Mouse (Mus musculus) midbrain, embryonic 14.5 days (tissue): ENCODE results near the gene Snx18. TPM values are rescaled to one million over a fixed set of nuclear protein-coding genes. Genes with fewer than 3 reads are reported as not detected.

ENCODE experiments used
- ATAC-seq: fragments of 200-750 bp; cut with Nextera tagmentation; 2 replicates; pipeline ENCODE4 v1.8.0; 2017; ENCODE audit warnings: moderate number of reproducible peaks, moderate library complexity; ENCODE audit not compliant: low FRiP score, low TSS enrichment
- DNase-seq: peaks from one replicate; pipeline ENCODE4 v3.0.0-alpha.2; 2015
- H3K27ac ChIP-seq: fragments of 300-500 bp; sonication (generic); replicated peaks from 2 replicates; pipeline ENCODE4 v1.5.1; 2014; ENCODE audit warnings: mild to moderate bottlenecking, low read depth, low read length, moderate library complexity
- H3K27me3 ChIP-seq: fragments of 300-500 bp; sonication (generic); 2 replicates; pipeline ENCODE4 v1.6.1; 2014; ENCODE audit warnings: low read length, control low read depth, mixed read lengths; ENCODE audit not compliant: control insufficient read depth, insufficient read depth
- H3K36me3 ChIP-seq: fragments of 300-500 bp; sonication (generic); 2 replicates; pipeline ENCODE4 v1.6.1; 2014; ENCODE audit warnings: low read length, control low read depth; ENCODE audit not compliant: control insufficient read depth, insufficient read depth
- H3K4me1 ChIP-seq: fragments of 300-500 bp; sonication (generic); 2 replicates; pipeline ENCODE4 v1.6.1; 2014; ENCODE audit warnings: mild to moderate bottlenecking, antibody characterized with exemption, low read length, control low read depth; ENCODE audit not compliant: control insufficient read depth, insufficient read depth
- H3K4me2 ChIP-seq: fragments of 300-500 bp; sonication (generic); 2 replicates; pipeline ENCODE4 v1.6.1; 2014; ENCODE audit warnings: mild to moderate bottlenecking, low read length, moderate library complexity
- H3K4me3 ChIP-seq: fragments of 300-500 bp; sonication (generic); replicated peaks from 2 replicates; pipeline ENCODE4 v1.5.1; 2014; ENCODE audit warnings: low read depth, low read length
- H3K9ac ChIP-seq: fragments of 300-500 bp; sonication (generic); replicated peaks from 2 replicates; pipeline ENCODE4 v1.6.1; 2014; ENCODE audit warnings: mild to moderate bottlenecking, low read length, moderate library complexity
- H3K9me3 ChIP-seq: fragments of 300-500 bp; sonication (generic); 2 replicates; pipeline ENCODE4 v1.6.1; 2016; ENCODE audit warnings: low read length, control low read depth, mixed read lengths; ENCODE audit not compliant: control insufficient read depth
- WGBS: fragments of 180-500 bp; shearing (Covaris S2); extraction: QIAGEN DNeasy Blood & Tissue Kit; methylation state at CpG from one replicate; pipeline ENCODE4 v1.1.7; 2014; 5-methylcytosine and 5-hydroxymethylcytosine counted together
- polyA plus RNA-seq: library from polyadenylated mRNA; unstranded; fragments of >200 nt; fragmentation: Nextera tagmentation; extraction: Ambion mirVana; gene quantifications from 2 replicates; pipeline ENCODE4 v1.2.1, GENCODE M21; 2014

Gene Snx18
- polyA plus RNA-seq, 1 experiment from 2014 or later, result 13.2 TPM

- no peak for DNase-seq
- 74% methylated on average over 24 of the region's 24 CpGs for WGBS
- Histone ChIP-seq H3K9me3 (no peaks in the 10 kb centered on the region), H3K4me2 (no peak overlapping the region), H3K36me3 (no peaks in the 10 kb centered on the region), H3K4me1 (peaks cover 62% of the 10 kb centered on the region), H3K27ac (no peak overlapping the region), H3K9ac (no peak overlapping the region), H3K4me3 (no peak overlapping the region), H3K27me3 (no peaks in the 10 kb centered on the region)
- ATAC-seq, result no peak
Observed at GRCm38 (mm10) chr13:113612141-113612950, 6.0 kb downstream of the Snx18 start.

GRCm38 (mm10) chr13:113610732-113611500, 7.4 kb downstream of the Snx18 start:
- no peak overlapping the region for H3K4me2 ChIP-seq
- no peaks in the 10 kb centered on the region for H3K9me3 ChIP-seq
- ATAC-seq (no peak), DNase-seq (no peak)
- no peaks in the 10 kb centered on the region for H3K36me3 ChIP-seq
- no peaks in the 10 kb centered on the region for H3K27me3 ChIP-seq
- 0 out of 2 replicates have a peak overlapping the region, but pooled peaks have one; percentile 3 for H3K9ac ChIP-seq
- no peak overlapping the region for H3K27ac ChIP-seq
- no peak overlapping the region for H3K4me3 ChIP-seq
- 54% methylated on average over 13 of the region's 13 CpGs for WGBS
- peaks cover 48% of the 10 kb centered on the region for H3K4me1 ChIP-seq

- WGBS, result 98% methylated on average over 3 of the region's 3 CpGs
- DNase-seq (no peak), ATAC-seq (no peak)
- Histone ChIP-seq H3K9me3 (no peaks in the 10 kb centered on the region), H3K4me3 (no peak overlapping the region), H3K27ac (no peak overlapping the region), H3K36me3 (no peaks in the 10 kb centered on the region), H3K27me3 (no peaks in the 10 kb centered on the region), H3K9ac (no peak overlapping the region), H3K4me1 (peaks cover 34% of the 10 kb centered on the region), H3K4me2 (no peak overlapping the region)
Observed at GRCm38 (mm10) chr13:113609429-113609828, 8.9 kb downstream of the Snx18 start.

GRCm38 (mm10) chr13:113607821-113608220, 10.5 kb downstream of the Snx18 start:
- H3K4me2 ChIP-seq, result no peak overlapping the region
- no peak overlapping the region for H3K4me3 ChIP-seq
- H3K27ac ChIP-seq, result no peak overlapping the region
- H3K27me3 ChIP-seq, result no peaks in the 10 kb centered on the region
- no peak for ATAC-seq
- 77% methylated on average over 4 of the region's 4 CpGs for WGBS
- peaks cover 20% of the 10 kb centered on the region for H3K4me1 ChIP-seq
- no peak overlapping the region for H3K9ac ChIP-seq
- H3K9me3 ChIP-seq, result no peaks in the 10 kb centered on the region
- no peaks in the 10 kb centered on the region for H3K36me3 ChIP-seq
- DNase-seq, result no peak

GRCm38 (mm10) chr13:113607371-113607770, 11.0 kb downstream of the Snx18 start:
- 94% methylated on average over 7 of the region's 7 CpGs for WGBS
- DNase-seq (no peak), ATAC-seq (no peak)
- no peaks in the 10 kb centered on the region for H3K27me3 ChIP-seq
- peaks cover 16% of the 10 kb centered on the region for H3K4me1 ChIP-seq
- no peak overlapping the region for H3K27ac ChIP-seq
- no peak overlapping the region for H3K9ac ChIP-seq
- no peaks in the 10 kb centered on the region for H3K36me3 ChIP-seq
- H3K9me3 ChIP-seq, result no peaks in the 10 kb centered on the region
- H3K4me3 ChIP-seq, result no peak overlapping the region
- H3K4me2 ChIP-seq, result no peak overlapping the region

- 93% methylated on average over 18 of the region's 18 CpGs for WGBS
- ATAC-seq, result no peak
- H3K4me1 ChIP-seq, result peaks cover 14% of the 10 kb centered on the region
- no peak overlapping the region for H3K9ac ChIP-seq
- no peaks in the 10 kb centered on the region for H3K9me3 ChIP-seq
- H3K4me3 ChIP-seq, result no peak overlapping the region
- no peaks in the 10 kb centered on the region for H3K36me3 ChIP-seq
- H3K4me2 ChIP-seq, result no peak overlapping the region
- H3K27ac ChIP-seq, result no peak overlapping the region
- H3K27me3 ChIP-seq, result no peaks in the 10 kb centered on the region
- no peak for DNase-seq
Observed at GRCm38 (mm10) chr13:113606741-113607358, 11.5 kb downstream of the Snx18 start.

- no peak overlapping the region for H3K4me3 ChIP-seq
- no peak overlapping the region for H3K4me2 ChIP-seq
- WGBS, result 90% methylated on average over 14 of the region's 14 CpGs
- no peak overlapping the region for H3K27ac ChIP-seq
- no peaks in the 10 kb centered on the region for H3K36me3 ChIP-seq
- no peaks in the 10 kb centered on the region for H3K9me3 ChIP-seq
- no peaks in the 10 kb centered on the region for H3K27me3 ChIP-seq
- DNase-seq (no peak), ATAC-seq (no peak)
- H3K4me1 ChIP-seq, result peaks cover 7% of the 10 kb centered on the region
- no peak overlapping the region for H3K9ac ChIP-seq
Observed at GRCm38 (mm10) chr13:113606131-113606530, 12.2 kb downstream of the Snx18 start.

- DNase-seq, result no peak
- Histone ChIP-seq H3K27me3 (no peaks in the 10 kb centered on the region), H3K4me1 (peaks cover 3% of the 10 kb centered on the region; the same call in 1 of the 2 replicates), H3K36me3 (no peaks in the 10 kb centered on the region), H3K9ac (no peak overlapping the region), H3K9me3 (no peaks in the 10 kb centered on the region), H3K4me2 (no peak overlapping the region), H3K4me3 (no peak overlapping the region), H3K27ac (no peak overlapping the region)
- ATAC-seq, result no peak
- WGBS, result 95% methylated on average over 10 of the region's 10 CpGs
Observed at GRCm38 (mm10) chr13:113605693-113606092, 12.7 kb downstream of the Snx18 start.
